Mouse (Mus musculus) adrenal gland, postnatal 10 days (tissue): ENCODE results near the gene Snph. TPM values are rescaled to one million over a fixed set of nuclear protein-coding genes. Genes with fewer than 3 reads are reported as not detected.
A peak's percentile ranks its signal among the peaks of the same experiment; 100 is the strongest.

Experiments
- DNase-seq: peaks from one replicate; pipeline ENCODE4 v3.0.0; 2021; ENCODE audit warnings: mixed read lengths
- total RNA-seq, 2 experiments: library from RNA; stranded (reverse); gene quantifications; 2 replicates each; pipeline ENCODE4 v1.2.3; 2021

Gene Snph
- total RNA-seq, 2 experiments from 2014 or later: 6.2 to 9.1 TPM

- peak; percentile 35 for DNase-seq
These were observed 28.8 kb downstream of the Snph start for GRCm38 (mm10) chr2:151603630-151604029.

GRCm38 (mm10) chr2:151602106-151602505 lies 30.3 kb downstream of the Snph start:
- DNase-seq: no peak

GRCm38 (mm10) chr2:151598068-151598467 lies 34.3 kb downstream of the Snph start:
- DNase-seq: no peak

GRCm38 (mm10) chr2:151587306-151587705 lies 45.1 kb downstream of the Snph start:
- no peak for DNase-seq

- DNase-seq: no peak
These were observed 45.6 kb downstream of the Snph start for GRCm38 (mm10) chr2:151586807-151587206.

- no peak for DNase-seq
These were observed 46.5 kb downstream of the Snph start for GRCm38 (mm10) chr2:151585934-151586333.

- DNase-seq: no peak
These were observed 51.4 kb downstream of the Snph start for GRCm38 (mm10) chr2:151580945-151581344.

- DNase-seq: no peak
These were observed 53.2 kb downstream of the Snph start for GRCm38 (mm10) chr2:151579183-151579582.

- peak; percentile 93 for DNase-seq
These were observed 56.5 kb downstream of the Snph start for GRCm38 (mm10) chr2:151575699-151576389.

GRCm38 (mm10) chr2:151575119-151575698 lies 57.2 kb downstream of the Snph start:
- peak; percentile 50 for DNase-seq

- DNase-seq: no peak
These were observed 57.8 kb downstream of the Snph start for GRCm38 (mm10) chr2:151574607-151575006.

- DNase-seq: no peak
These were observed 58.7 kb downstream of the Snph start for GRCm38 (mm10) chr2:151573667-151574066.

GRCm38 (mm10) chr2:151571873-151572700 lies 60.3 kb downstream of the Snph start, which contains the start of gene Sdcbp2:
Gene Sdcbp2, plus strand, starts transcription at chr2:151572622.
- DNase-seq: no peak

GRCm38 (mm10) chr2:151569452-151569851 lies 62.9 kb downstream of the Snph start:
- peak; percentile 47 for DNase-seq

- peak; percentile 47 for DNase-seq
These were observed 65.5 kb downstream of the Snph start for GRCm38 (mm10) chr2:151566856-151567255.

- DNase-seq: peak; percentile 29
These were observed 67.4 kb downstream of the Snph start for GRCm38 (mm10) chr2:151564986-151565385.

GRCm38 (mm10) chr2:151564006-151564405 lies 68.4 kb downstream of the Snph start:
- DNase-seq: no peak

- DNase-seq: peak; percentile 33
These were observed 69.2 kb downstream of the Snph start for GRCm38 (mm10) chr2:151562930-151563921.

- no peak for DNase-seq
These were observed 82.7 kb downstream of the Snph start for GRCm38 (mm10) chr2:151549615-151550121.

GRCm38 (mm10) chr2:151546571-151546970 lies 85.8 kb downstream of the Snph start:
- DNase-seq: no peak

GRCm38 (mm10) chr2:151544673-151545072 lies 87.7 kb downstream of the Snph start:
- DNase-seq: no peak
